Mouse (Mus musculus): Measurements from ENCODE around the gene Rps6ka5. TPM values are rescaled to one million over a fixed set of nuclear protein-coding genes. Genes with fewer than 3 reads are reported as not detected.
A peak's percentile ranks its signal among the peaks of the same experiment; 100 is the strongest.

Gene Rps6ka5
- polyA plus RNA-seq, 1 experiment from 2014 or later, result 6.1 TPM

DNA sequence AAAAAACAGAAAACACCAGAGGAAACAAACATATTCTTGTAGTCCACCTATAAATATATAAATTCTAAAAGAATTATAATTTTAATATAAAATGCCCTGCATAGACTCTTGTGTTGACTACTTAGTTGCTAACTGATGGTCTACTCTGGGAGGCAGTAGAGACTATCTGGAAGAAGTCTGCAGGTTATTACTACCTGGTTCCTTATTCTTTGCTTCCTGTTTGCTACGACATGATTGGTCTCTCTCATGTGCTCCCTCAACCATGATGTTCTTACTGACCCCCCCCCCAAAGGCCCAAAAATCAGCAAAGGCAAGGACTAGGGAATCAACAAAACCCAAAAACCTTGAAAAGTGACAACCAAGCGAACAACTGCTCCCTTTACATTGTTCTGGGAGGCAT, 66.7 kb downstream of the Rps6ka5 start:
- Histone ChIP-seq H3K27me3 (ENCODE audit: control insufficient read depth, insufficient read depth, low read length) (no peaks in the 10 kb centered on the region), H3K4me1 (ENCODE audit: control insufficient read depth, insufficient read depth, low read length) (no peaks in the 10 kb centered on the region)
- no peak for ATAC-seq (replicated peaks; ENCODE audit: insufficient number of reproducible peaks, low FRiP score, low TSS enrichment)

GRCm38 (mm10) chr12:100655972-100656371, 70.8 kb downstream of the Rps6ka5 start:
- no peaks in the 10 kb centered on the region for H3K27me3 ChIP-seq (ENCODE audit: control insufficient read depth, insufficient read depth, low read length)
- H3K27ac ChIP-seq (ENCODE audit: low read depth, low read length), result no peak overlapping the region
- H3K9ac ChIP-seq (ENCODE audit: low read depth, low read length), result no peak overlapping the region
- 73% methylated on average over 4 of the region's 4 CpGs for WGBS (ENCODE audit: insufficient replicate concordance)
- H3K4me3 ChIP-seq (ENCODE audit: low read depth, low read length), result no peak overlapping the region
- H3K36me3 ChIP-seq (ENCODE audit: control insufficient read depth, insufficient read depth, low read length), result no peaks in the 10 kb centered on the region
- no peaks in the 10 kb centered on the region for H3K4me1 ChIP-seq (ENCODE audit: control insufficient read depth, insufficient read depth, low read length)
- H3K4me2 ChIP-seq, result no peak overlapping the region
- no peak for ATAC-seq (replicated peaks; ENCODE audit: insufficient number of reproducible peaks, low FRiP score, low TSS enrichment)
- no peaks in the 10 kb centered on the region for H3K9me3 ChIP-seq (replicated peaks; ENCODE audit: control insufficient read depth, low read length)

More for the DNA sequence above, 66.7 kb downstream of the Rps6ka5 start:
- WGBS (ENCODE audit: insufficient replicate concordance), result 80% methylated on average over 2 of the region's 2 CpGs
- Histone ChIP-seq H3K36me3 (ENCODE audit: control insufficient read depth, insufficient read depth, low read length) (no peaks in the 10 kb centered on the region), H3K9ac (ENCODE audit: low read depth, low read length) (no peak overlapping the region), H3K9me3 (replicated peaks; ENCODE audit: control insufficient read depth, low read length) (no peaks in the 10 kb centered on the region), H3K4me2 (no peak overlapping the region), H3K4me3 (ENCODE audit: low read depth, low read length) (no peak overlapping the region), H3K27ac (ENCODE audit: low read depth, low read length) (no peak overlapping the region)

GRCm38 (mm10) chr12:100641936-100642335, 84.8 kb downstream of the Rps6ka5 start:
- H3K36me3 ChIP-seq (ENCODE audit: control insufficient read depth, insufficient read depth, low read length), result no peaks in the 10 kb centered on the region
- H3K9ac ChIP-seq (ENCODE audit: low read depth, low read length), result no peak overlapping the region
- no peak overlapping the region for H3K27ac ChIP-seq (ENCODE audit: low read depth, low read length)
- 0 out of 2 replicates have a peak, but pooled peaks cover 4% of the 10 kb centered on the region for H3K4me1 ChIP-seq (ENCODE audit: control insufficient read depth, insufficient read depth, low read length)
- H3K4me2 ChIP-seq, result no peak overlapping the region
- 55% methylated on average over 1 of the region's 1 CpGs for WGBS (ENCODE audit: insufficient replicate concordance)
- no peak for ATAC-seq (replicated peaks; ENCODE audit: insufficient number of reproducible peaks, low FRiP score, low TSS enrichment)
- no peak overlapping the region for H3K4me3 ChIP-seq (ENCODE audit: low read depth, low read length)
- no peaks in the 10 kb centered on the region for H3K27me3 ChIP-seq (ENCODE audit: control insufficient read depth, insufficient read depth, low read length)
- no peaks in the 10 kb centered on the region for H3K9me3 ChIP-seq (replicated peaks; ENCODE audit: control insufficient read depth, low read length)

DNA sequence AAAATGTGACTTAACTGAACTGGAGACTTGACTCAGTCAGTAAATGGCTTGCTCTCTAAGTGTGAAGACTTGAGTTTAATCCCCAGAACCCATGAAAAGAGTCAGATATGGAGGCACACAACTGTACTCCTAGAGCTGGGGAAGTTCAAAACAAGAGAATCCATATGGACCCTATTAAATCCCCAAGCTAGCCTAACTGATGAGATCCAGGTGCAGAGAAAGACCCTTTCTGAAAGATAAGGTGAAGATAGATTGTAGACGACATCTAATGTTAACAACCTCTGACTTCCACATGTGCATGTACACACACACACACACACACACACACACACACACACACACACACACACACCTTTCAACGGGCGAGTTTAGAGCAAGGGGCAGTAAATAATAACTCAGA, 86.1 kb downstream of the Rps6ka5 start:
- H3K9ac ChIP-seq (ENCODE audit: low read depth, low read length), result no peak overlapping the region
- WGBS (ENCODE audit: insufficient replicate concordance), result 53% methylated on average over 3 of the region's 3 CpGs
- ATAC-seq (replicated peaks; ENCODE audit: insufficient number of reproducible peaks, low FRiP score, low TSS enrichment), result no peak

DNA sequence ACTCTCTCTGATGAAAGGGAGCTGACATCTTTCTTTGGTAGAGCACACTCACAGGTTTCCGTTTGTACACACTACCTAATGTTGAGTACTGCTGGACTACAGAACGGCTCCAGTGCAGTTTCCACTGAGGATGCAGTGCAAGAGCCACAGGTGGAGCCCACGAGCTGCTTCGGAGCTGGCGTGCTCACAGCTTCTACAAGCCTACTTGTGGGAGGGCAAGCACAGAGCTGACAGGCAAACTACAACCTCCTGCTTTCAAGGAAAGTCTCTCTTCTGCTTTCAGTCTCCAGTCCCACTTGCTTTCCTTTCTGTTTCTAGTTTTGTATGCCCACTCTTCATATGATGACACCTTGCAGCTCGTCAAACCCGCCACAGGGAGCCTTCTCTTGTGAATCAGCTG, 87.1 kb downstream of the Rps6ka5 start:
- WGBS (ENCODE audit: insufficient replicate concordance), result 26% methylated on average over 7 of the region's 7 CpGs
- H3K9me3 ChIP-seq (replicated peaks; ENCODE audit: control insufficient read depth, low read length), result no peaks in the 10 kb centered on the region
- H3K4me2 ChIP-seq, result peak overlapping the region; percentile 27; the same call in 1 of the 2 replicates
- H3K4me3 ChIP-seq (ENCODE audit: low read depth, low read length), result no peak overlapping the region
- no peaks in the 10 kb centered on the region for H3K36me3 ChIP-seq (ENCODE audit: control insufficient read depth, insufficient read depth, low read length)
- 0 out of 2 replicates have a peak, but pooled peaks cover 4% of the 10 kb centered on the region for H3K4me1 ChIP-seq (ENCODE audit: control insufficient read depth, insufficient read depth, low read length)
- no peak overlapping the region for H3K27ac ChIP-seq (ENCODE audit: low read depth, low read length)
- H3K9ac ChIP-seq (ENCODE audit: low read depth, low read length), result no peak overlapping the region
- ATAC-seq (replicated peaks; ENCODE audit: insufficient number of reproducible peaks, low FRiP score, low TSS enrichment), result no peak; the same call in 1 of the 2 replicates
- no peaks in the 10 kb centered on the region for H3K27me3 ChIP-seq (ENCODE audit: control insufficient read depth, insufficient read depth, low read length)

More for the DNA sequence above, 86.1 kb downstream of the Rps6ka5 start:
- Histone ChIP-seq H3K9me3 (replicated peaks; ENCODE audit: control insufficient read depth, low read length) (no peaks in the 10 kb centered on the region), H3K4me2 (no peak overlapping the region), H3K4me1 (ENCODE audit: control insufficient read depth, insufficient read depth, low read length) (0 out of 2 replicates have a peak, but pooled peaks cover 4% of the 10 kb centered on the region), H3K36me3 (ENCODE audit: control insufficient read depth, insufficient read depth, low read length) (no peaks in the 10 kb centered on the region), H3K27me3 (ENCODE audit: control insufficient read depth, insufficient read depth, low read length) (no peaks in the 10 kb centered on the region), H3K27ac (ENCODE audit: low read depth, low read length) (no peak overlapping the region), H3K4me3 (ENCODE audit: low read depth, low read length) (no peak overlapping the region)

- Histone ChIP-seq H3K9me3 (replicated peaks; ENCODE audit: control insufficient read depth, low read length) (no peaks in the 10 kb centered on the region), H3K27ac (ENCODE audit: low read depth, low read length) (no peak overlapping the region), H3K4me1 (ENCODE audit: control insufficient read depth, insufficient read depth, low read length) (0 out of 2 replicates have a peak, but pooled peaks cover 4% of the 10 kb centered on the region), H3K9ac (ENCODE audit: low read depth, low read length) (no peak overlapping the region), H3K36me3 (ENCODE audit: control insufficient read depth, insufficient read depth, low read length) (no peaks in the 10 kb centered on the region), H3K4me2 (no peak overlapping the region), H3K27me3 (ENCODE audit: control insufficient read depth, insufficient read depth, low read length) (no peaks in the 10 kb centered on the region), H3K4me3 (ENCODE audit: low read depth, low read length) (no peak overlapping the region)
- ATAC-seq (replicated peaks; ENCODE audit: insufficient number of reproducible peaks, low FRiP score, low TSS enrichment), result no peak
- 86% methylated on average over 8 of the region's 8 CpGs for WGBS (ENCODE audit: insufficient replicate concordance)
Measured at GRCm38 (mm10) chr12:100637886-100638285, 88.9 kb downstream of the Rps6ka5 start.

- no peaks in the 10 kb centered on the region for H3K27me3 ChIP-seq (ENCODE audit: control insufficient read depth, insufficient read depth, low read length)
- no peak overlapping the region for H3K4me3 ChIP-seq (ENCODE audit: low read depth, low read length)
- no peaks in the 10 kb centered on the region for H3K36me3 ChIP-seq (ENCODE audit: control insufficient read depth, insufficient read depth, low read length)
- ATAC-seq (replicated peaks; ENCODE audit: insufficient number of reproducible peaks, low FRiP score, low TSS enrichment), result no peak
- H3K4me2 ChIP-seq, result no peak overlapping the region
- no peak overlapping the region for H3K9ac ChIP-seq (ENCODE audit: low read depth, low read length)
- no peak overlapping the region for H3K27ac ChIP-seq (ENCODE audit: low read depth, low read length)
- H3K4me1 ChIP-seq (ENCODE audit: control insufficient read depth, insufficient read depth, low read length), result 0 out of 2 replicates have a peak, but pooled peaks cover 4% of the 10 kb centered on the region
- WGBS (ENCODE audit: insufficient replicate concordance), result 43% methylated on average over 3 of the region's 3 CpGs
- H3K9me3 ChIP-seq (replicated peaks; ENCODE audit: control insufficient read depth, low read length), result no peaks in the 10 kb centered on the region
Measured at GRCm38 (mm10) chr12:100636733-100637132, 90.0 kb downstream of the Rps6ka5 start.

DNA sequence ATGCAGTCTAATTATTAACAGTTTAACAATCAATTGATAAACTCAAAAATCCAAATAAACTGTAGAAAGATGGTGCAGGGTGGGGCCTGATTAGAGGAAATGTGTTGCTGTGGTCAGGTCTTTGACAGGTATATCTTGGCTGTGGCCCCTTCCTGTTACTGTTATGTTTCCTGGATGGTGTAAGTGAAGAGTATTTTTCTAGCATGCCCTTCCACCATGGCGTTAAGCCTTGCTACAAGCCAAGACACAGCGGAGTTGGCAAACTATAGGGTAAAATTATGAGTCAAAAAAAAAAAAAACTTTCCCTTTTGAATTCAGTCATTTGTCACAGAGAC, 90.5 kb downstream of the Rps6ka5 start:
- Histone ChIP-seq H3K4me3 (ENCODE audit: low read depth, low read length) (no peak overlapping the region), H3K36me3 (ENCODE audit: control insufficient read depth, insufficient read depth, low read length) (no peaks in the 10 kb centered on the region), H3K9me3 (replicated peaks; ENCODE audit: control insufficient read depth, low read length) (no peaks in the 10 kb centered on the region), H3K27me3 (ENCODE audit: control insufficient read depth, insufficient read depth, low read length) (no peaks in the 10 kb centered on the region), H3K4me1 (ENCODE audit: control insufficient read depth, insufficient read depth, low read length) (0 out of 2 replicates have a peak, but pooled peaks cover 4% of the 10 kb centered on the region), H3K9ac (ENCODE audit: low read depth, low read length) (no peak overlapping the region), H3K4me2 (no peak overlapping the region), H3K27ac (ENCODE audit: low read depth, low read length) (no peak overlapping the region)
- 80% methylated on average over 2 of the region's 2 CpGs for WGBS (ENCODE audit: insufficient replicate concordance)
- no peak for ATAC-seq (replicated peaks; ENCODE audit: insufficient number of reproducible peaks, low FRiP score, low TSS enrichment)

DNA sequence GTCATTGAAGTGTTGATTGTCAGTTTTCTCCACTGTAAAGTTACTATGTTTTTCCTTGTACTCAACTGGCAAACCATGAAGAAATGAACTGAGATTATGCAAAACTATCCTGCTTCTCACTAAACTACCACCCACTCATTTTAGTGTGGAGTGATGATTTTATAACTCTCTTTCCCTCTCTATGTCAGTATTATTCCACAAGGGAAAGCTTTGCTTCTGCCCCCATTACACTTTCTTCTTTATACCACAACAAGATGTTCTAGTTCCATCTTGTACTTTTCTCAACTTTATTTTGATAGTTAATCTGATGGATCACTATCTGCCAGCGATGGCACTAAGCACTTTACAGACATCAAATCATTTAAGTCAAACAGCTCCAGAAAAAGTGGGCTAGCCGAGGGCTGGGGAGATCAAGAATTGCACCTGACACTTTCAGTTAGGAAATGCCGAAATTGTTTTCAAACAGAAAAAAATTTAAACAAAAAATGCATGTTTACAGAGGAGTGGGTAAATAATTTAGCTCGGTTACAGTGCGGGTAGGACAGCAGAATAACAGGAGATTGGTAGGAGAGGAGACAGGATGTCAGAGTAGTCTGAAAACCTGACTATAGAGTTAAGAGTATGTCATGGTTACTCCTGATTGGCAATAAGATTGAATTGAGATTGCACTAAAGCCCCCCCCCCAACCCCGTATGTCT, 91.0 kb downstream of the Rps6ka5 start:
- Histone ChIP-seq H3K4me3 (ENCODE audit: low read depth, low read length) (no peak overlapping the region), H3K4me1 (ENCODE audit: control insufficient read depth, insufficient read depth, low read length) (0 out of 2 replicates have a peak, but pooled peaks cover 4% of the 10 kb centered on the region), H3K36me3 (ENCODE audit: control insufficient read depth, insufficient read depth, low read length) (no peaks in the 10 kb centered on the region), H3K27ac (ENCODE audit: low read depth, low read length) (no peak overlapping the region), H3K4me2 (no peak overlapping the region), H3K9me3 (replicated peaks; ENCODE audit: control insufficient read depth, low read length) (no peaks in the 10 kb centered on the region), H3K27me3 (ENCODE audit: control insufficient read depth, insufficient read depth, low read length) (no peaks in the 10 kb centered on the region), H3K9ac (ENCODE audit: low read depth, low read length) (no peak overlapping the region)
- no peak for ATAC-seq (replicated peaks; ENCODE audit: insufficient number of reproducible peaks, low FRiP score, low TSS enrichment)
- WGBS (ENCODE audit: insufficient replicate concordance), result 83% methylated on average over 6 of the region's 6 CpGs

Measured in heart, embryonic 11.5 days (tissue).